Mouse (Mus musculus): Measurements from ENCODE around the gene Vps53.
A peak's percentile ranks its signal among the peaks of the same experiment; 100 is the strongest.

The Vps53 gene

DNA sequence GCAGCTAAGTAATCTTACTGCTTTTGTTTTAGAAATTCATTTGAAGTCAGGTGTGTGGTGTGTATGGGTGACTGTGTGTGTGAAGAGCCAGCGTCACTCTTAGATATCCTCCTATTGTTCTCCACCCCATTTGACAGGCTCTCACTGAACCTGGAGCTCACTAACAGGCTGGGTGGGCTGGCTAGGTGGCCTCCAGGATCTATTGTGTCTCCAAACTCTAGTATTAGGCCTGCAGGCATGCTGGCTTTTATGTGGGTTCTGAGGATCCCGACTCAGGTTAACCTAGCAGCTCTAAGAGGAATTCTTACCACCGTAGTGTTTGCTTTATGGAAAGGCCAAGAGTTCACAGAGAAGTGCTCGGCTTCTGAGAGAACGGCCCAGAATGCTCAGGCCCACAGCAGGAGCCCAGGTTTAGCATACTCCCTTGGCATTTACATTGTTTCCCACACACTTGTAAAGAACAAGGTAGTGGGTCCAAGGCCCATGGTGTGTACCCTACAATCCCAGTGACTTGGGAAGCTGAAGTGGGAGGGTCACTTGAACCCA, 128.4 kb downstream of the Vps53 start:
- no peak for DNase-seq (ENCODE audit: low spot score)

- DNase-seq (ENCODE audit: low spot score): no peak
Observed at GRCm38 (mm10) chr11:76050509-76050908, 128.9 kb downstream of the Vps53 start.

GRCm38 (mm10) chr11:76045367-76045766, 134.1 kb downstream of the Vps53 start:
- no peak for DNase-seq (ENCODE audit: low spot score)

GRCm38 (mm10) chr11:76044468-76044867, 135.0 kb downstream of the Vps53 start:
- DNase-seq (ENCODE audit: low spot score): no peak

- DNase-seq (ENCODE audit: low spot score): no peak
Observed at GRCm38 (mm10) chr11:76042882-76043281, 136.6 kb downstream of the Vps53 start.

DNA sequence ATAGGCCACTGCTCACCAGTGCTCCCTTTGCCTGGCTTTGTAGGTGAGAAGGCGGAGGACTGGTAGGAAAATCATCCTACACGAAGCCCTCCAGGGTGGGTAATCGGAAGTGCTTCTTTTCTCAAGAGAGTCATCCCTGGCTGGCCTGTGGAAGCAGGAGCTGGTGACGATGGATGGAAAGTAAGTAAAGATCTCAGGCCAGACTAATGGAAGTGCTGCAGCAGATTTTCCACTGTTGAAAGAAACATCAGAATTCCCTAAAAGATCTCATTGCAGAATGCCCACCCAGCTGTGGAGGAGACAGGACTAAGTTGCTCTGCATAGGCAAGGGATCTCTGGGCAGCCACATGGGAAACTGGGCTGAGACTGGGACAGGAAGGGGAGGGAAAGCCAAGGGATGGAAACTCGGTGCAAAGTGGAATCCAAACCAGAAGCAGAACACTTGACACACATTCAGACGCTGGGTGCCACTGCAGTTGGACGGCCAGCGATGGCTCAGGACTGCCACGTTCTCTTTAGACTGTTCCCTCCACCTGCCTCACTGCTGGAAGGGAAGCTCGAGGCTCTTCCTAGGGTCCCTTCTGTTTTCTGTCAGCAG, 137.3 kb downstream of the Vps53 start:
- DNase-seq (ENCODE audit: low spot score): no peak

GRCm38 (mm10) chr11:76040761-76041376, 138.6 kb downstream of the Vps53 start:
- no peak for DNase-seq (ENCODE audit: low spot score)

DNA sequence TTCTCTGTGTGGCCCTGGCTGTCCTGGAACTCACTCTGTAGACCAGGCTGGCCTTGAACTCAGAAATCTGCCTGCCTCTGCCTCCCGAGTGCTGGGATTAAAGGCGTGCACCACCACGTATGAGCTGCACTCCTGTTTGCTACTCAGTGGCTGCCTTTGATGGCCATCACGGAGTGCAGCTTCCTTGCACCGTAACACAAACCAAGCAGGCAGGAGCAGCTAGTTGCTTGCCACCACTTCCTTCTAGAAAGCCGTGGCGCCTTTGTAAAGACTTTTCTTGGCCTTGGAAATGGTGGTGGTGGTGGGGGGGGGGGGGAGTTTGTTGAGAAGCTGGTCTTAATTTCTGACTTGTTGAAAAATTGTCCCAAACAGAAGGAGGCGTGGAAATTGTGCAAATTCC, 139.3 kb downstream of the Vps53 start:
- no peak for DNase-seq (ENCODE audit: low spot score)

DNA sequence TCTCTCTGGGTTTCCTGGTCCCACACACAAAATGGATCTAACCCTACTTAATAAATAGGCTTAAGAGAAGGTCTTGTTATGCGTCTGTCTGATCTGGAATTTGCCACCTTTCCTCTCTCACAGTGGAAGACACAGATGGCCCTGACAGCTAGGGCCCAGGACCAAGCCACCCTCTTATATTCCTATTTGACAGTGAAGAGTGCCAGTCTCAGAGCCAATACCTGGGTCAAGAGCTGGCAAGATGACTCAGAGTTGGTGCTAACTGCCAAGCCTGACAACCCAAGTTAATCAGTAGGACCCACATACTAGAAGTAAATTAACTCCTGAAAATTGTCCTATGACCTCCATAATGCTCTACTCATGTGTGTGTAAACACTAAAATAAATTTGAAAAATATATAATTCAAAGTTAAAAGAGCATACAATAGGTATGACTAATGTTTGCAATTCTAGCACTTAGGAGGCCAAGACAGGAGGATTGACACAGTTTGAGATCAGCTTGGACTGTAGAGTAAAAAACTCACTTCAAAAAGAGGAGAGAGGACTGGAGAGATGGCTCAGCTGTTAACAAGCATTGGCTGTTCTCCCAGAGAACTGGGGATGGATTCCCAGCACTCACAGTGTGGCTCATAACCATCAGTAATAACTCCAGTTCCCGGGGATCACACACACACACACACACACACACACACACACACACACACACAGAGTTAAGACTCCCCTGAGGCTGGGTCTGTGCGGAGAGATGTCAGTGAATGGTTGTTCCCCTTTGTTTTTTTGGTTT, 140.0 kb downstream of the Vps53 start:
- DNase-seq (ENCODE audit: low spot score): no peak

DNA sequence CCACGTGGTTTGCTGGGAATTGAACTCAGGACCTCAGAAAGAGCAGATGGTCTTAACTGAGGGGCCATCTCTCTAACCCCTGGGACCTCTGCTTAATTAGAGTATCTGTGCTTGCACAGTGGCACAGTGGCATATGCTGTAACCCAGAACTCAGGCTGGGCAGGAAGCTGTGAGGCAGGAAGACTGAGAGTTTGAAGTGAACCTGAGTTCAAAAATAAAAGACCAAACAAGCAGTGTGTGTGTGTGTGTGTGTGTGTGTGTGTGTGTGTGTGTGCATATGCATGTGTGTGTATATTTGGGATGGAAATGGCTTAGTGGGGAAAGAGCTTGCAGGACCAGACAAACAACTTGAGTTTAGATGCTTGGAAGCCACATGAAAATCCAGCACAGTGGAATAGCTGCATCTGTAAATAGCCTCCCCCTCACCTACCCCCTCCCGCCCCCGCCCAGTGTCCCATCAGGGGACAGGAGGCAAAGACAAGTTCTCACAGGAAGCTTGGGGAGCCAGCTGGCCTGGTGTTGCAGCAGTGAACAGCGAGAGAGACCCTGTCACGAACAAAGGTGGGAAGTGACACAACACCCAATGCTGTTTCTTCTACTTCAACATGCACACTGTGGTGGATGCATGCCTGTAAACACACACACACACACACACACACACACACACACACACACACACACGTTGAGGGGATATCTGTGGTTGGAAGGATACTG, 141.7 kb downstream of the Vps53 start:
- no peak for DNase-seq (ENCODE audit: low spot score)

DNA sequence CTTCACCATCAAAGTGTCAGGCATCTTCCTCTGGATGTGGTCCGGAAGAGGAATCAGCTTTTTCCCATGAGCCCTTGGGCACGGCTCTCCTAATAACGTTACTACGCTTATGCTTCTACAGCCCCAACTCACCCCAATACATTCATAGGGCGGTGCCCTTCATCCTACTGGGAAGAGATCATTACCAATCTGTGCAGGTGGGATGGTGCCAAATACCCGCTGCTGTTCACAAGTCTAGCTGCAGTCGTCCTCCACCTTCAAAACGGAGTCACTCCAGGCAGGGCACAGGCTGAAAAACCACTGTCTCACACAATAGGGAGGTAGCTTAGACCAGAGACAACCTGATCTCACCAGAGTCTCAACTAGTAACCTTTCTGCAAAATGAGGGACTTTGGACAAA, 144.3 kb downstream of the Vps53 start:
- DNase-seq (ENCODE audit: low spot score): no peak

GRCm38 (mm10) chr11:76033836-76034235, 145.6 kb downstream of the Vps53 start:
- DNase-seq (ENCODE audit: low spot score): no peak

DNA sequence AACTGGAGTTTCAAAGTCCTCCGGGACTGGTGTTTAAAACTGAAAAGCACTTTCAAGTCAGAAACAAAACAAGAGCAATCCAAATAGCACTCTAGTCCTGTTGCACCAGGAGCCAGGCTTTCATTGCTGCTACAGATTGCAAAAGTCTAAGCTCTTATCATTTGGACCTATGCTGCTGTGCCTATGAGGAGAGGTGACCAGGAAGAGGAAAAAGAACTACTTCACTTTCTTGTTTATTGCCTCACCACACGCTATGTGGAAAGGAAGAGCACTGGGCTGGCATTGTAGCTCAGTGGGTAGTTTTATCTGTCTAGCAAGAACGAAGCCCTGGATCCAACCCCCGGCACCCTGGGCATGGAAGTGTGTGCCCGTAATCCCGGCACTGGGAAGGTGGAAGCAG, 146.1 kb downstream of the Vps53 start:
- no peak for DNase-seq (ENCODE audit: low spot score)

- DNase-seq (ENCODE audit: low spot score): peak; percentile 41
Observed at GRCm38 (mm10) chr11:76028072-76028465, 151.4 kb downstream of the Vps53 start.

- peak; percentile 93 for DNase-seq (ENCODE audit: low spot score)
Observed at GRCm38 (mm10) chr11:76027139-76028071, 152.0 kb downstream of the Vps53 start, which contains the start of gene Rflnb. Gene Rflnb, minus strand, starts transcription at chr11:76027782.

DNA sequence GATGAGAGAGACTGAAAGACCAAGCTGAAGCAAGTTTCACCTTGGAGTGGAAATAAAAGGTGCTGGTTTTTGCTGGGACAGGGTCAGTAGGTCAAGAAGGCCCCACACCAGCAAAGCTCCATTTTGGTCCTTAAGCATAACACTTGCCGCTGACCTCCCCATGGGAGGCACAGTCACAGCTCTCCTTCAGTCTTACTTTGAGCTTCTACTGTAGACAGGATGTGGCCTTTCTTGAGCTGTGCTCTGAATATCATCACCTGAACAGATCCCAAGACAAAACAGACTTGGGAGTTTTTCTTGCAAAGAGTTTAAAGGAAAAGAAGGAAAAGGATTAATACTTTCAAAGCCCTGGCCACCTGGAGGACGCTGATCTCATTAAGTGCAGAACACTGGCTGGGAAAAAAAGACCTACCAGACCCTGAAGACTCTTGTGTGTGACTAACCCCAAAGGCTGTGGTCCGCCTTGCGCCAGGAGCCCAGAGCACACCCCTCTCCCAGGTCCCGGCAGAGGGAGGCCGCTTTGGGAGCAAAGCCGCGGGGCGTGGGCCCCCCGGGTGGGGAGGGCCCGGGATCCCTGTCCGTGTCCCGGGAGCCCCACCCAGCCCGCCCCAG, 152.8 kb downstream of the Vps53 start:
- DNase-seq (ENCODE audit: low spot score): no peak

DNA sequence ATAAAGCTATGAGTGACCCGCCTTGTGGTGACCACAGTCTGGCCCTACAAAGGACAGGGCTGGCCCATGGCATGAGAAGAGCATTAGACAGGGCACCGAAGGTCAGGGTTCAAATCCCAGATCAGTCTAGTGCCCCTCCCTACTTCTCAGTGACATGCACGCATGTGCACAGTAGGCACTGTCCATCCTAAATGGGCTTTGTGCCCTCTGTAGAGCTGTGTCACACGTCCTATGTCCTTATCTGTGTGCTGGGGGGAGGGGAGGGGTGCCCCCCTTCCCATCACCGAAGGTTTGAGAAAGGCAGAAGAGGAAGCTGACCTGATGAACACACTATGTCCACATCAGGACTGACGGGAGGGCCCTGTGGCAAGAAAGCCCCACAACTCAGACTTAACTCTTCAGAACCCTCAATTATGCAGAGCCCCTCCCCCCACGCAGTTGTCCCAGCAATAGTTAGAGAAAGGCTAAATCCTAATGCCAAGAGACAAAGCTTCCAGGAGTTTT, 154.3 kb downstream of the Vps53 start:
- no peak for DNase-seq (ENCODE audit: low spot score)

GRCm38 (mm10) chr11:76020916-76021315, 158.5 kb downstream of the Vps53 start:
- DNase-seq (ENCODE audit: low spot score): no peak

- DNase-seq (ENCODE audit: low spot score): no peak
Observed at GRCm38 (mm10) chr11:76019879-76020278, 159.6 kb downstream of the Vps53 start.

- no peak for DNase-seq (ENCODE audit: low spot score)
Observed at GRCm38 (mm10) chr11:76015814-76016213, 163.6 kb downstream of the Vps53 start.

GRCm38 (mm10) chr11:76015251-76015650, 164.2 kb downstream of the Vps53 start:
- no peak for DNase-seq (ENCODE audit: low spot score)

Data from urinary bladder, postnatal 14 days (tissue).